Mouse (Mus musculus): ENCODE data around the gene Ctbs. TPM values are rescaled to one million over a fixed set of nuclear protein-coding genes. Genes with fewer than 3 reads are reported as not detected.
A peak's percentile ranks its signal among the peaks of the same experiment; 100 is the strongest.

Ctbs gene
- polyA plus RNA-seq, 1 experiment from 2014 or later: 11.3 TPM

DNA sequence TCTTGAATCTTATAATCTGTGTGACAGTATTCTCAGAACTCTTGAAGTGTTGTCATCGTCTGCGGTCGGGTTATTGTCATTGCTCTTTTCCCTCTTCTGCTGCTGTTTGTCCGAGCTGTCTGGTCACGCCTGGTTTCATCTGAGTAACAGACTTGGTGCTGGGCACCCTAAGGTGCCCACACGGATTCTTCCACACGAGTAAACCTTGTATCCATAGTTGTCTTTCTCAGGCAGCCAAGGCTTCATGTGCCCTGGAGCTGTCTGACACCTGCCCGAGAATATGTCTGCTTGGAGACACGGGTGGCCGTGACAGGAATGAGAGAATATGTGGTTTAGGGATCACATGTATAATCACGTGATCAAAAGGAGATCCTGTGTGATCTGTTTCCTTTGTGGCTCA lies 14.1 kb upstream of the Ctbs start:
- 93% methylated on average over 11 of the region's 11 CpGs for WGBS
- no peak overlapping the region for H3K9ac ChIP-seq
- no peaks in the 10 kb centered on the region for H3K9me3 ChIP-seq
- no peaks in the 10 kb centered on the region for H3K27me3 ChIP-seq (replicated peaks)
- ATAC-seq: no peak
- peaks cover 22% of the 10 kb centered on the region for H3K36me3 ChIP-seq
- no peak overlapping the region for H3K27ac ChIP-seq
- H3K4me3 ChIP-seq (replicated peaks): no peak overlapping the region
- H3K4me1 ChIP-seq (replicated peaks): no peaks in the 10 kb centered on the region
- no peak overlapping the region for H3K4me2 ChIP-seq (replicated peaks)

DNA sequence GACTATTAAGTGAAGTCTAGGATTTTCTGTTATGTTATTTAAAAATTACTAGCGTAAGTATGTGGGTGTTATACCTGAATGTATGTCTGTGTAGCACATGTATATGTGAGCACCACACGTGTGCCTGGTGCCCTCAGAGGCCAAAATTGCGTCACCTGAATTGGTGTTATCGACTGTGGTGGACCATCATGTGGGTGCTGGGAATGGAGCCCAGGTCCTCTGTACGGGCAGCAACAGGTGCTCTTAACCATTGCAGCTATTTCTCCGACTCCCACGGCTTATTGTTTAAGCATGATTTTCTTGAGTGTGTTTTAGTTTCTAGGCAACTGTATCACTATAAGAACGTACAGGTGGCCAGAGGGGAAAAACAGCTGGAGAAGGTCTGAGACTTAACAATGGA lies 13.5 kb upstream of the Ctbs start:
- H3K36me3 ChIP-seq: peaks cover 17% of the 10 kb centered on the region
- WGBS: 92% methylated on average over 8 of the region's 8 CpGs
- no peaks in the 10 kb centered on the region for H3K9me3 ChIP-seq
- no peak overlapping the region for H3K4me3 ChIP-seq (replicated peaks)
- no peak overlapping the region for H3K9ac ChIP-seq
- no peak overlapping the region for H3K4me2 ChIP-seq (replicated peaks)
- H3K27ac ChIP-seq: no peak overlapping the region
- H3K4me1 ChIP-seq (replicated peaks): no peaks in the 10 kb centered on the region
- H3K27me3 ChIP-seq (replicated peaks): no peaks in the 10 kb centered on the region
- ATAC-seq: no peak

DNA sequence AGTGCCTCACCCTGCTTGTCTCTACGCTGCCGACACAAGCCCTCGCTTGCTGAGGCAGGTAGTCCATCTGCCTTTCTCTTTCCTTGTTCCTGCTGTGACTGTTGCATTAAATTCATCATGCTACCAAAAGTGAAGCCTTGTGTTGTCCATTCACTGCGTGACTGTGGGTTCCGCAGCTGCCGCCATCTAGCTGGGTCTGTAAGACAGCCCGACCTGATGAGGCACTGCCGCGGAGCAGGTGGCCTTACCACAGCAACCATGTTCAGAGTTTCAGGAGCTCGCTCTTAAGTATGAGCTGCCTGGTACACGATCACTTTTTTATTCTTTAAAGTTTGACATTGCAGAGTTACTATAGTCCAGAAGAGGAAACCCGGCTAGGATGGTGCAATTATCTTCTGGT lies 9.6 kb upstream of the Ctbs start:
- no peak for ATAC-seq
- Histone ChIP-seq H3K4me2 (replicated peaks) (no peak overlapping the region), H3K36me3 (0 out of 2 replicates have a peak, but pooled peaks cover 4% of the 10 kb centered on the region), H3K27me3 (replicated peaks) (no peaks in the 10 kb centered on the region), H3K9me3 (no peaks in the 10 kb centered on the region), H3K27ac (no peak overlapping the region), H3K4me1 (replicated peaks) (no peaks in the 10 kb centered on the region), H3K9ac (no peak overlapping the region), H3K4me3 (replicated peaks) (no peak overlapping the region)
- WGBS: 90% methylated on average over 12 of the region's 12 CpGs

DNA sequence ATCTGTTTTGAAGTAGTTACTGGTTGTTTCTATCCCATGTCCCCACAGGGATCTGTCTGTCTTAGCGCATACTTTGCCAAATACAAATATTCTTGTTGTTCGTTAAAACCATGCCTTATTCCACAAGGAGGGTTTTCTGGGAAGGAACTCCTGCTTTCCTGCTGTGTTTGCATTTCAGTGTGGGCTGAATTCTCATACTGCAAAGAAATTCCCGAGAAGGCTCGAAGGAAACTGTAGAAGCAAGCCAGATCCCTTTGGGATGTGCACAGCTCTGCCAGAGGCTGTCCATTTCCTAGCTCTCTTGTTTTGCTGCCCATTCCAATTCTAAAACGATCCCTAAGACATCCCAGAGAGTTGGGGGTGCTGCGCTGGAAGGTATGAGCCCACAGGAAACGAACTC lies 9.2 kb upstream of the Ctbs start:
- Histone ChIP-seq H3K4me3 (replicated peaks) (no peak overlapping the region), H3K36me3 (0 out of 2 replicates have a peak, but pooled peaks cover 4% of the 10 kb centered on the region), H3K27ac (no peak overlapping the region), H3K27me3 (replicated peaks) (no peaks in the 10 kb centered on the region), H3K4me1 (replicated peaks) (no peaks in the 10 kb centered on the region), H3K9ac (no peak overlapping the region), H3K9me3 (no peaks in the 10 kb centered on the region), H3K4me2 (replicated peaks) (no peak overlapping the region)
- 84% methylated on average over 7 of the region's 7 CpGs for WGBS
- no peak for ATAC-seq

DNA sequence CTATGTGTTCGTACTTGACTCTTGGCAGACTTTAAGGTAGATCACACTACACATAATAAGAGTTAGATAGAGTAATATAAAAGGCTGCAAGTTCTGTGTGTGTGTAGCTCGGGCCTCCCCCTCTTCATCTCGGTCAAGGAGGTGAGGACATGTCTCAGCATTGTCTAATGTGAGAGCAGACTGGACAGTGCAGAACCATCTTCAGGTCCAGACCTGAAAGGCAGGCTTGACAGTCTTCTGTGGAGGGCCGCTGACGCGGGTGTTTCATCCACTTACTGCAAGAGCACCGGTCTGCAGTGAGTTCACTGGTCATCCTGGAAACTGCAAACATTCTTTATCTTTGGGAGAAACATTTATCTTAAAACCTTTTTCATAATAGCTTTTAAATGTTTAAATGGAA lies 7.1 kb upstream of the Ctbs start:
- Histone ChIP-seq H3K4me3 (replicated peaks) (no peak overlapping the region), H3K4me1 (replicated peaks) (no peaks in the 10 kb centered on the region), H3K27ac (no peak overlapping the region), H3K4me2 (replicated peaks) (no peak overlapping the region), H3K27me3 (replicated peaks) (no peaks in the 10 kb centered on the region), H3K36me3 (0 out of 2 replicates have a peak, but pooled peaks cover 4% of the 10 kb centered on the region), H3K9ac (no peak overlapping the region), H3K9me3 (no peaks in the 10 kb centered on the region)
- no peak for ATAC-seq
- 90% methylated on average over 7 of the region's 7 CpGs for WGBS

DNA sequence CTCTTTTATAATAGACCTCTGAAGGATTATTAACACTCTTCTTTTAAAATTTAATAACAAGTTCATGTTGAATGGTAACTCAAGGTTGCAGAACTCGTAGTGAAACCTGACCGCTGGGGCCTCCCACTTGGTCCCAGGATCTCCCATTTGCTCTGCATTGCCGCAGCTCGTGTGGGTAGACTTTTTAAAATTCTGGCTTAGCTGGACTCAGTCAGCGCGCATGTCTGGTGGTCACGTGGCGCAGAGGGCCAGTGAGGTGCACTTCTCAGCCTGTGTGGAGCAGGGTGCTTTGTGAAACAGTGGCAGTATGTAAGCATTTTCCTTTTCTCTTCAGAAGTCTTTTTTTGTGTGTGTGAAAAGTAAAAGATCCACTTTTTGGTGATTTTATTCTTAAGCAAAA lies 6.7 kb upstream of the Ctbs start:
- no peak overlapping the region for H3K4me3 ChIP-seq (replicated peaks)
- no peaks in the 10 kb centered on the region for H3K9me3 ChIP-seq
- no peaks in the 10 kb centered on the region for H3K4me1 ChIP-seq (replicated peaks)
- WGBS: 90% methylated on average over 8 of the region's 8 CpGs
- no peak for ATAC-seq
- 0 out of 2 replicates have a peak, but pooled peaks cover 4% of the 10 kb centered on the region for H3K36me3 ChIP-seq
- H3K27ac ChIP-seq: no peak overlapping the region
- no peak overlapping the region for H3K9ac ChIP-seq
- no peaks in the 10 kb centered on the region for H3K27me3 ChIP-seq (replicated peaks)
- H3K4me2 ChIP-seq (replicated peaks): no peak overlapping the region

DNA sequence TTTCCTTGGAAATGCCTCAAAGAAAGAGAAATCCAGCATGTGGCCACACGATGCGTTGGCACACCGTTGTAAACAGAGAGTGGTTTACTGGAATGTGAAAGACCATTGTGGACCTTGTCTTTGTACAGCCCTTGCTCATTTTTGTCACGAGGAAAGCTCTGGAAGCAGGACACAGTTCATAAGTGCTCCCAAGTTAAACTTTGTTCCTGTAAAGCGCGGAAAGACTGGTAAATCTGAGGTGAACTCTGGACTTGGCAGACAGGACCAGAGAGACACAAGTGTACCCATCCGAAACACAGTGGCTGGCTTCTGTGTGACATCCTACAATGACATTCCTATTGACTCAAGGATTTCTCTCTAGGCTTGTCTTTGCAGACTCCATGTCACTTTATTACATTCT lies 6.2 kb upstream of the Ctbs start:
- 85% methylated on average over 7 of the region's 7 CpGs for WGBS
- Histone ChIP-seq H3K4me1 (replicated peaks) (no peaks in the 10 kb centered on the region), H3K4me3 (replicated peaks) (no peak overlapping the region), H3K27me3 (replicated peaks) (no peaks in the 10 kb centered on the region), H3K4me2 (replicated peaks) (no peak overlapping the region), H3K9ac (no peak overlapping the region), H3K27ac (no peak overlapping the region), H3K9me3 (no peaks in the 10 kb centered on the region), H3K36me3 (0 out of 2 replicates have a peak, but pooled peaks cover 4% of the 10 kb centered on the region)
- ATAC-seq: peak; percentile 53

DNA sequence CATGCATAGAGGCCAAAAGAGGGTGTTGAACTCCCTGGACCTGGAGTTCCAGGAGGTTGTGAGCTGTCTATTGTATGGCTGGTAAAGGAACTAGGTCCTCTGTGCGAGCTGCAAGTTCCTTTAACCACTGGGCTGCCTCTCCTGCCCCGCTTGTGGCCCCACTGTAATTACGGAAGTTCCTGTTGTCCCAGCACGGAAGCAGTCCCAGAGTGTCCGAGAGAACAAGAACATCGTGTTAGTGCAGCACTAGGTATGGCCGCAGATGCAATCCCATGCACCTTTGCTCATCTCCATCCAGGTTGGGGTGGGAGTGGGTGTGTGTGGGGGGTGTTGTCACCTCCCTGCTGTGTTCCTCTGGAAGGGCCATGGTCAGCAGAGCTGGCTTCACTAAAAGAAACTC lies 4.7 kb upstream of the Ctbs start:
- Histone ChIP-seq H3K27ac (no peak overlapping the region), H3K9ac (no peak overlapping the region), H3K4me2 (replicated peaks) (no peak overlapping the region), H3K4me1 (replicated peaks) (no peaks in the 10 kb centered on the region), H3K9me3 (no peaks in the 10 kb centered on the region), H3K36me3 (no peaks in the 10 kb centered on the region), H3K27me3 (replicated peaks) (no peaks in the 10 kb centered on the region), H3K4me3 (replicated peaks) (no peak overlapping the region)
- ATAC-seq: no peak
- 90% methylated on average over 7 of the region's 7 CpGs for WGBS

DNA sequence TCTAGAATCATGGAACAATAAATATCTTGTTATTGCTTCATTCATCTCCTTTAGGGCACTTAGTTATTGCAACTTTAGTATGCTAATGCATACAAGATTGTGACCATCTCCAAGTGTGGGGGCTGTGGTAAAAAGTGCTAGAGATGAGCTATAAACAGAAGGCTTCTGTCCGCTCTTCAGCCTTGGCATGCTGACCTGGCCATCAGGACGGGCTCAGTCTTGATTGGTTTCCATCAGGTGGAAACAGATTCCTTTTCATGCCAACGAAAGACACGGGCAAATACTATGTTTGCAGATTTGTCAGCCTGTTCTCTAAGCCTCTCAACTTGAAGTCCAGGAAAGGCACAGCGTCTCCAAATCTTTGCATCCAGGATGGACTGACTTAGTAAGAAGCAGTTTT lies 2.4 kb upstream of the Ctbs start:
- no peak overlapping the region for H3K9ac ChIP-seq
- H3K36me3 ChIP-seq: no peaks in the 10 kb centered on the region
- H3K27ac ChIP-seq: no peak overlapping the region
- no peak for ATAC-seq
- no peaks in the 10 kb centered on the region for H3K9me3 ChIP-seq
- no peaks in the 10 kb centered on the region for H3K27me3 ChIP-seq (replicated peaks)
- no peak overlapping the region for H3K4me2 ChIP-seq (replicated peaks)
- H3K4me3 ChIP-seq (replicated peaks): no peak overlapping the region
- 90% methylated on average over 5 of the region's 5 CpGs for WGBS
- H3K4me1 ChIP-seq (replicated peaks): 0 out of 2 replicates have a peak, but pooled peaks cover 2% of the 10 kb centered on the region

DNA sequence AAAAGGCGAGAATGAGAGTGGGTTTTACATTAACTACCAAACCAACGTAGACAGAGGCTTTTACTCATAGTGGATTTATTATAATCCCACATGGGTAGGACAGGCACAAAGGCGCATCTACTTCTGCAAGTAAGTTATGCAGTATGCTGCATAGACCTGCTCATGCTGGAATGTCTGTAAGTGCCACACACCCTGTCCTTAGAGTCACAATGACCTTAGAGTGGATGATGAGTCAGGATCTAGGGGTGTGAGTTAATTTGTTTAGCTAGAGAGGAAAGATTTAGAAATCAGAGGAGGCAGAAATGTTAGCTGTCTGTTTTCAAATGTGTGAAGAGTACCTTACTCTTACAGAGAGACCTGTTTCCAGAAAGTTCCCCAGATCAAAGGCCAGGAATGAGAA lies 2.0 kb upstream of the Ctbs start:
- WGBS: 69% methylated on average over 3 of the region's 3 CpGs
- no peak overlapping the region for H3K27ac ChIP-seq
- H3K4me1 ChIP-seq (replicated peaks): 0 out of 2 replicates have a peak, but pooled peaks cover 2% of the 10 kb centered on the region
- H3K9ac ChIP-seq: no peak overlapping the region
- no peak overlapping the region for H3K4me3 ChIP-seq (replicated peaks)
- no peaks in the 10 kb centered on the region for H3K9me3 ChIP-seq
- H3K27me3 ChIP-seq (replicated peaks): no peaks in the 10 kb centered on the region
- ATAC-seq: no peak
- H3K4me2 ChIP-seq (replicated peaks): no peak overlapping the region
- no peaks in the 10 kb centered on the region for H3K36me3 ChIP-seq

DNA sequence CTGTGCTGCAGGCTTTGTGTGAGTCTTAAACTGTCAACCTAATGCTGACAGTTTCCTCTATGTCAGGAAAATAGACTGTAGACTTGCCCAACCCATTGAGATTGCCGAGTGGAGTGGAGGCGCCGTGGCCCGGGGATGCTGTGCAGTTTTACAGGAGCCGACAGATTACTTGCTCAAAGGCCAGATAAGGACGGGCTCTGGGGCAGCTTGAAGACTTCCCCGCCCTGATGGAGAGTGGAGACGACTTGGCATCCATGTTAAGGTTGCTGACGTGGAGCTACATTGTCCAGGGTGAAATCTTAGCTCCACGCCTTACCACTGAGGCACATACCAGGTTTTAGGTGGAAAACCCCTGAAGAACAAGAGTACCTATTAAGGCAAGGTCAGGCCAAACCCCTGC lies 1.2 kb upstream of the Ctbs start:
- WGBS: 79% methylated on average over 10 of the region's 10 CpGs
- Histone ChIP-seq H3K27ac (no peak overlapping the region), H3K9me3 (no peaks in the 10 kb centered on the region), H3K4me1 (replicated peaks) (0 out of 2 replicates have a peak, but pooled peaks cover 2% of the 10 kb centered on the region), H3K36me3 (no peaks in the 10 kb centered on the region), H3K27me3 (replicated peaks) (no peaks in the 10 kb centered on the region), H3K9ac (no peak overlapping the region), H3K4me3 (replicated peaks) (no peak overlapping the region), H3K4me2 (replicated peaks) (no peak overlapping the region)
- ATAC-seq: no peak

DNA sequence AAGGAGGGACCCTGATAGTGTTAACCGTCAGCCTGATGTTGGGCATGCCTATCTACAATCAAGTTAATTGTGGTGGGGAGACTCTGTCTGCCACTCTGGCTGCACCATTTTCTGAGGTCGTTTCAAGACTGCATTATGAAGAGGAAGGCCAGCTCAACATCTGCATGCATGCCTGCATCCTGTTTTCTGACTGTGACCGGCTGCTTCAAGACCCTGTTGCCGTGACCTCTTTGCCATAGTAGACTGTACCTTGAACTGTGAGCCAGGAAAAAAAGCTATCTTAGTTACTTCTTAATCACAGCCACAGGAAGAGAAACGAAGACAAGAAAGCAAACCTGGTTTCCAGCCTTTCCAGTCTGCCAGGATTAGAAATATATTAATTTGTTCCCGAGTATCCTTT lies 626 bp upstream of the Ctbs start:
- H3K9ac ChIP-seq: no peak overlapping the region
- WGBS: 64% methylated on average over 6 of the region's 6 CpGs

DNA sequence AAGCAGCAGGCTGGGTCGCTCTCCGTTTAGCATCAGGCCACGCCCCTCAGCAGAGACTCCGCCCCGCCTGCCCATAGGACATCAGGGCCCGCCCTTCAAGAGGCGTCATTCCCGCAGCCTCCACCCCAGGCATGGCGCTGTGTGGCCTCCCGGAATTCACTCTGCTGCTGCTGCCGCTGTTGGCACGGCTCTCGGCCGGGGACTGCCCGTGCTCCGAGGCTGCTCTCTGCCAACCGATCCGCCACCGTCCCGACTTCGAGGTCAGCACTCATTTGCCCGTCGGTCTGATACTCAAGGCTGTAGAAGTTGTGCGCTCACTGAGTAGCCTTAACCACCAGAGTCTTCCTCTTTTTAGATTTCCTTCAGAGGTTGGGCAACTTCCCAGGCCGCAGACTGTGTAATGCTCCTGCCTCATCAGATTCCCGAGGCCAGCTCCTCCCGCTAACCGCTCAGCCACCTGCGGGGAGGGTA lies 811 bp downstream of the Ctbs start:
- peak overlapping the region; percentile 81 for H3K27ac ChIP-seq
- 0 out of 2 replicates have a peak, but pooled peaks cover 2% of the 10 kb centered on the region for H3K4me1 ChIP-seq (replicated peaks)
- peak overlapping the region; percentile 68 for H3K4me2 ChIP-seq (replicated peaks)
- H3K4me3 ChIP-seq (replicated peaks): peak overlapping the region; percentile 56
- H3K27me3 ChIP-seq (replicated peaks): no peaks in the 10 kb centered on the region
- no peaks in the 10 kb centered on the region for H3K36me3 ChIP-seq
- H3K9me3 ChIP-seq: no peaks in the 10 kb centered on the region
- peak; percentile 99 for ATAC-seq
- H3K9ac ChIP-seq: peak overlapping the region; percentile 66
- WGBS: 0% methylated on average over 29 of the region's 29 CpGs

More for the DNA sequence above, 626 bp upstream of the Ctbs start:
- no peaks in the 10 kb centered on the region for H3K27me3 ChIP-seq (replicated peaks)
- no peak for ATAC-seq
- H3K4me2 ChIP-seq (replicated peaks): no peak overlapping the region
- no peaks in the 10 kb centered on the region for H3K9me3 ChIP-seq
- H3K4me1 ChIP-seq (replicated peaks): 0 out of 2 replicates have a peak, but pooled peaks cover 2% of the 10 kb centered on the region
- no peaks in the 10 kb centered on the region for H3K36me3 ChIP-seq
- H3K4me3 ChIP-seq (replicated peaks): no peak overlapping the region
- H3K27ac ChIP-seq: no peak overlapping the region

All from intestine, embryonic 15.5 days (tissue).